Mouse (Mus musculus) lung, embryonic 15.5 days (tissue): ENCODE data around the gene Mllt3. TPM values are rescaled to one million over a fixed set of nuclear protein-coding genes. Genes with fewer than 3 reads are reported as not detected.
"Not testable (repeated sequence)": the region's sequence is repeated elsewhere in the genome, so short reads cannot be mapped to it uniquely, and the experiment has no call there.

Source experiments
- ATAC-seq: fragments of 200-750 bp; cut with Nextera tagmentation; 2 replicates; pipeline ENCODE4 v1.8.0; 2017; ENCODE audit warnings: moderate number of reproducible peaks, borderline replicate concordance; ENCODE audit not compliant: low FRiP score, low TSS enrichment; ENCODE audit errors: extremely low read depth
- H3K27ac ChIP-seq: fragments of 300-500 bp; sonication (generic); 2 replicates; pipeline ENCODE4 v1.5.1; 2015; ENCODE audit warnings: moderate library complexity, mild to moderate bottlenecking, inconsistent platforms
- H3K27me3 ChIP-seq: fragments of 300-500 bp; sonication (generic); 2 replicates; pipeline ENCODE4 v1.6.1; 2015; ENCODE audit warnings: inconsistent platforms
- H3K36me3 ChIP-seq: fragments of 300-500 bp; sonication (generic); 2 replicates; pipeline ENCODE4 v1.6.1; 2015; ENCODE audit warnings: inconsistent platforms
- H3K4me1 ChIP-seq: fragments of 300-500 bp; sonication (generic); 2 replicates; pipeline ENCODE4 v1.6.1; 2015; ENCODE audit warnings: inconsistent platforms
- H3K4me2 ChIP-seq: fragments of 300-500 bp; sonication (generic); 2 replicates; pipeline ENCODE4 v1.6.1; 2015; ENCODE audit warnings: inconsistent platforms, mild to moderate bottlenecking, moderate library complexity
- H3K4me3 ChIP-seq: fragments of 300-500 bp; sonication (generic); 2 replicates; pipeline ENCODE4 v1.5.1; 2015; ENCODE audit warnings: mild to moderate bottlenecking, inconsistent platforms
- H3K9ac ChIP-seq: fragments of 300-500 bp; sonication (generic); 2 replicates; pipeline ENCODE4 v1.6.1; 2015; ENCODE audit warnings: inconsistent platforms
- H3K9me3 ChIP-seq: fragments of 300-500 bp; sonication (generic); 2 replicates; pipeline ENCODE4 v1.6.1; 2016; ENCODE audit warnings: inconsistent platforms
- WGBS: fragments of 180-500 bp; shearing (Covaris S2); methylation state at CpG from one replicate; pipeline ENCODE4 v1.1.7; 2015; 5-methylcytosine and 5-hydroxymethylcytosine counted together
- polyA plus RNA-seq: library from polyadenylated mRNA; unstranded; fragments of >200 nt; fragmentation: Nextera tagmentation; extraction: Ambion mirVana; gene quantifications from 2 replicates; pipeline ENCODE4 v1.2.1, GENCODE M21; 2015

Mllt3 gene
- polyA plus RNA-seq, 1 experiment from 2014 or later: 45.6 TPM

DNA sequence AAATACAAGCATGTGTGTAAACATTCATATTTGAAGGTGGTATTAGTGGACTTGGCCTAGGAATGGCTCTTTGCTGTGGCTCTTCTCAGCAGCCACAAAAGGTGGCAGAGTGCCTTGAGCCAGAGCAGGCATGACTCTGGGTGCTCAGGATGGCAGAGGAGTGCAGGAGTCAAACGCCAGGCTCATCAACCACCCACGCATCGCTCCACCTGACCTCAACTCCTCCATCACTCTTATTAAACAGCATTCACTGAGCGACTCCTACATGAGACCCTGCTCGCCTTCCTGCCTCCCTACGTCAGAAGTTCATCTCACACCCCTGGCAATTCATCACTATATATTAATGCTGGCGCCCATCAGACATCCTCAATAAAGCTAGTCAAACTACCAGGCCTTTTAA, 67.3 kb downstream of the Mllt3 start:
- 72% methylated on average over 7 of the region's 7 CpGs for WGBS
- H3K27ac ChIP-seq: no peak overlapping the region
- ATAC-seq: no peak
- no peak overlapping the region for H3K4me2 ChIP-seq
- no peak overlapping the region for H3K4me3 ChIP-seq
- no peak overlapping the region for H3K9ac ChIP-seq
- no peaks in the 10 kb centered on the region for H3K9me3 ChIP-seq
- H3K27me3 ChIP-seq: no peaks in the 10 kb centered on the region
- no peaks in the 10 kb centered on the region for H3K36me3 ChIP-seq
- H3K4me1 ChIP-seq: peaks cover 5% of the 10 kb centered on the region; the same call in 1 of the 2 replicates

DNA sequence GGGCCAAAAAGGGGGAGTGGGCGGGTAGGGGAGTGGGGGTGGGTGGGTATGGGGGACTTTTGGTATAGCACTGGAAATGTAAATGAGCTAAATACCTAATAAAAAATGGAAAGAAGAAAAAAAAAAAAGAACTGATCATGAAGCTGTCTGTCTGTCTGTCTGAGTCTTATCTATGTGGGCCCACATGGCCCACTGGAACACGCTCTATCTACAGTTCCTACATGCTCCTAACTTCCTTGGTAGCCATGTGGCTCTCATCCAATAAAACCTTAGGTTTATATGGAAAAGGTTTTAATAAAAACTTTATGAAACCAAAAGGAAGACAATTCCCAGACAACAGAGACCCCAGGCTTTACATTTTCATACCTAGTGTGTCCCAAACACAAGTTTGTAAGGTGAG, 68.3 kb downstream of the Mllt3 start:
- ATAC-seq, H3K4me2 ChIP-seq, H3K27ac ChIP-seq, H3K4me3 ChIP-seq, H3K9ac ChIP-seq, H3K36me3 ChIP-seq, H3K27me3 ChIP-seq, H3K9me3 ChIP-seq, H3K4me1 ChIP-seq: not testable (repeated sequence)
- 94% methylated on average over 1 of the region's 2 CpGs for WGBS

GRCm38 (mm10) chr4:87963773-87964076, 69.4 kb downstream of the Mllt3 start:
- Histone ChIP-seq H3K4me1 (peaks cover 5% of the 10 kb centered on the region; the same call in 1 of the 2 replicates), H3K9ac (no peak overlapping the region), H3K9me3 (no peaks in the 10 kb centered on the region), H3K4me3 (no peak overlapping the region), H3K36me3 (no peaks in the 10 kb centered on the region), H3K4me2 (no peak overlapping the region), H3K27ac (no peak overlapping the region), H3K27me3 (no peaks in the 10 kb centered on the region)
- ATAC-seq: no peak
- WGBS: 74% methylated on average over 3 of the region's 3 CpGs

- no peak overlapping the region for H3K4me2 ChIP-seq
- H3K9me3 ChIP-seq: no peaks in the 10 kb centered on the region
- H3K27ac ChIP-seq: no peak overlapping the region
- no peak overlapping the region for H3K9ac ChIP-seq
- no peaks in the 10 kb centered on the region for H3K27me3 ChIP-seq
- 70% methylated on average over 13 of the region's 13 CpGs for WGBS
- H3K36me3 ChIP-seq: no peaks in the 10 kb centered on the region
- no peak overlapping the region for H3K4me3 ChIP-seq
- peaks cover 2% of the 10 kb centered on the region; the same call in 1 of the 2 replicates for H3K4me1 ChIP-seq
- no peak for ATAC-seq
Observed at GRCm38 (mm10) chr4:87963055-87963772, 70.0 kb downstream of the Mllt3 start.

GRCm38 (mm10) chr4:87961872-87962271, 71.3 kb downstream of the Mllt3 start:
- H3K27me3 ChIP-seq: no peaks in the 10 kb centered on the region
- no peak overlapping the region for H3K4me2 ChIP-seq
- 67% methylated on average over 6 of the region's 6 CpGs for WGBS
- no peaks in the 10 kb centered on the region for H3K36me3 ChIP-seq
- H3K27ac ChIP-seq: no peak overlapping the region
- H3K4me1 ChIP-seq: peaks cover 5% of the 10 kb centered on the region
- H3K9ac ChIP-seq: no peak overlapping the region
- no peak for ATAC-seq
- no peaks in the 10 kb centered on the region for H3K9me3 ChIP-seq
- H3K4me3 ChIP-seq: no peak overlapping the region

DNA sequence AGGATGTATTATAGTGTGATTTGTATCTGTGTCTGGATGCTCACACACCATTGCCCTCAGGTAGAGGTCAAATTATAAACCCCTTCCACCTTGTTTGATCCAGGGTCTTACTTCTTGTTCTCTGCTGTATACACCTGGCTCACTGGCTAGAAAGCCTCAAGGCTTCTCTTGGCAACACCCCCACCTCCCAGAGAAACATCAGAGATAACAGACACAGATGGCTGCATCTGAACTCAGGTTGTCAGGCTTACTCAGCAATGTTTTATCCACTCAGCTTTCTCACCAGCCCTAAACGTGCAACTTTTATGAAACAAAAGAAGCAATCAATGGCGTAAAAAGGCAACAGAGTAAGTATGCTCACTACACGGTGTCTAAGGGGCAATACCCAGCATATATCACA, 75.3 kb downstream of the Mllt3 start:
- 71% methylated on average over 3 of the region's 3 CpGs for whole genome bisulfite sequencing
- H3K4me3 ChIP-seq: no peak overlapping the region
- no peak for ATAC-seq
- no peak overlapping the region for H3K4me2 ChIP-seq
- H3K4me1 ChIP-seq: peaks cover 9% of the 10 kb centered on the region
- no peaks in the 10 kb centered on the region for H3K9me3 ChIP-seq
- no peaks in the 10 kb centered on the region for H3K27me3 ChIP-seq
- H3K27ac ChIP-seq: no peak overlapping the region
- no peaks in the 10 kb centered on the region for H3K36me3 ChIP-seq
- H3K9ac ChIP-seq: no peak overlapping the region

- ATAC-seq: no peak
- whole genome bisulfite sequencing: 74% methylated on average over 3 of the region's 3 CpGs
Observed at GRCm38 (mm10) chr4:87957198-87957597, 76.0 kb downstream of the Mllt3 start.

GRCm38 (mm10) chr4:87955132-87955531, 78.0 kb downstream of the Mllt3 start:
- Histone ChIP-seq H3K9ac (no peak overlapping the region), H3K36me3 (no peaks in the 10 kb centered on the region), H3K4me3 (no peak overlapping the region), H3K9me3 (no peaks in the 10 kb centered on the region), H3K4me1 (peaks cover 9% of the 10 kb centered on the region), H3K4me2 (no peak overlapping the region), H3K27ac (peak overlapping the region; percentile 4; the same call in 1 of the 2 replicates), H3K27me3 (no peaks in the 10 kb centered on the region)
- WGBS: 65% methylated on average over 2 of the region's 2 CpGs
- ATAC-seq: peak; percentile 23; the same call in 1 of the 2 replicates

More at GRCm38 (mm10) chr4:87957198-87957597, 76.0 kb downstream of the Mllt3 start:
- no peak overlapping the region for H3K4me2 ChIP-seq
- H3K27me3 ChIP-seq: no peaks in the 10 kb centered on the region
- H3K27ac ChIP-seq: no peak overlapping the region
- H3K9ac ChIP-seq: no peak overlapping the region
- no peaks in the 10 kb centered on the region for H3K36me3 ChIP-seq
- H3K9me3 ChIP-seq: no peaks in the 10 kb centered on the region
- peaks cover 9% of the 10 kb centered on the region for H3K4me1 ChIP-seq
- no peak overlapping the region for H3K4me3 ChIP-seq

DNA sequence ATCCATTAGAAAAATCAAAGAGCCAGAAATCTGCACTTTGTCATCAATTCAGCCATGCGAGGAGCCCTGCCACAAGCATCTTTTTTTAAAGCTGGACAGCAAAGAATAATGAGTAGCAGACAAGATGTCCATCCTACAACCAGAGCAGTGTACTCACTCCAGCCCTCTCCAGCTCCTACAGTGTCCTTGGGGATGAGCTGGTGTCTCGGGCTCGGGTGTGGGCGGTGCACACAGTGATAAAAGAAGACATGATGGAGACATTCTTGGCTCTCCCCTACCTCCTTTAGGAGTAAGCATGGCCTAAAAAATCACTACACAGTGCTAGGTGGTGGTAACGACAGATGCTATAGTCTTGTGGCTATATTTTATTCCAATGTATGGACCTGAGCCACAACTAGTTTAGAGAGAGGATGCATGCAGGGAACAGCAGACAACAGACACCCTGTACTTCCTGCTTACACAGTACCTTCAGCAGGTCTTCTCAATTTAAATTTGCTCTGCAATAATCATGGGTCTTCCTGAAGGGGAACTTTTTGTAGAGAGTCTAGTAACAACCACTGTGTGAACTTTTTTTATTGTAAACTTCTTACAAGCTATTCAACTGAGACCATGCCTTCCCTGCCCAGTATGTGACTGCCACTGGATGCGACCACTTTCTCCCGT, 78.6 kb downstream of the Mllt3 start:
- H3K27me3 ChIP-seq: no peaks in the 10 kb centered on the region
- WGBS: 59% methylated on average over 7 of the region's 7 CpGs
- peak overlapping the region; percentile 4; the same call in 1 of the 2 replicates for H3K27ac ChIP-seq
- H3K9ac ChIP-seq: no peak overlapping the region
- H3K36me3 ChIP-seq: no peaks in the 10 kb centered on the region
- H3K9me3 ChIP-seq: no peaks in the 10 kb centered on the region
- no peak overlapping the region for H3K4me2 ChIP-seq
- no peak for ATAC-seq
- H3K4me3 ChIP-seq: no peak overlapping the region
- H3K4me1 ChIP-seq: peaks cover 9% of the 10 kb centered on the region

GRCm38 (mm10) chr4:87953736-87954135, 79.4 kb downstream of the Mllt3 start:
- H3K36me3 ChIP-seq: no peaks in the 10 kb centered on the region
- no peak for ATAC-seq
- peaks cover 9% of the 10 kb centered on the region for H3K4me1 ChIP-seq
- 53% methylated on average over 4 of the region's 4 CpGs for WGBS
- no peak overlapping the region for H3K4me3 ChIP-seq
- no peaks in the 10 kb centered on the region for H3K27me3 ChIP-seq
- no peak overlapping the region for H3K4me2 ChIP-seq
- no peak overlapping the region for H3K27ac ChIP-seq
- no peak overlapping the region for H3K9ac ChIP-seq
- H3K9me3 ChIP-seq: no peaks in the 10 kb centered on the region

DNA sequence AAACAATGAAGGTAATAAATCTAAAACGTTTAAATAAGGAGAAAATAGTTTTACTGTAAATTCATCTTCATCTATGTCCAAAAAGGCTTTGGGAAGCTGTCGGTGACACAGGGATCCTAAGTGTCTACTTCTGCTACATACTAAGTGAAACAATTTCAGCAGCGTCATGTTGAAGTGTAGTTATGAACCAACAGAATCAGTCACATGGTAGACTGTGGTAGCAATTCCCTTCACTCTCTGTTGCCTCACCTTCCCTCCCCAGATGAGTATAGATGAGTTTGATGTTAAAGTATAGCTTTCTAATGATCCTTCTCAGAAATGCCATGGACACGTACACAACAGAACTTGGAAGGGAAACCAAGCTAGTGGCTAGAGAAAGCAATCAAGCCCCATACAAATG, 79.9 kb downstream of the Mllt3 start:
- Histone ChIP-seq H3K27ac (no peak overlapping the region), H3K4me3 (no peak overlapping the region), H3K36me3 (no peaks in the 10 kb centered on the region), H3K9me3 (no peaks in the 10 kb centered on the region), H3K9ac (no peak overlapping the region), H3K27me3 (no peaks in the 10 kb centered on the region), H3K4me1 (peaks cover 9% of the 10 kb centered on the region), H3K4me2 (no peak overlapping the region)
- 70% methylated on average over 4 of the region's 4 CpGs for WGBS
- ATAC-seq: no peak

DNA sequence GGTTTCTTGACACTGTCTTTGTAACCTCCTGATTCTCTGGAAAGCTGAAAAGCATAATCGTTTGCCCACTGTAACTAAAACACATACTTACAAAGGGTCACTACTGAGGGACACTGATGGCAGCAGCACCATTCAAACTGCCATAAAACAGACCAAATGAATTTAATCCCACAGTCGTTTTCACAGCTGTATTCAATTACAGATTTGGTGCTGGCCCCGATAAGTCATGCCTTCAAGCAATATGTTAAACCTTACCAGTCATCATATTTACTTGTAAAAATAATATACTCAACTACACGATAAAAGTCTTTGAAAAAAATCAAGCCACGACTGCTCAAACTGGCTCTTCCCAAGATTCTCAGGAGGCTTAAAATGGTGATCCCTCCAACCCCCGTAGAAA, 83.7 kb downstream of the Mllt3 start:
- no peak overlapping the region for H3K27ac ChIP-seq
- H3K4me2 ChIP-seq: no peak overlapping the region
- ATAC-seq: no peak
- H3K9ac ChIP-seq: no peak overlapping the region
- no peak overlapping the region for H3K4me3 ChIP-seq
- H3K9me3 ChIP-seq: no peaks in the 10 kb centered on the region
- 59% methylated on average over 6 of the region's 6 CpGs for WGBS
- H3K36me3 ChIP-seq: no peaks in the 10 kb centered on the region
- no peaks in the 10 kb centered on the region for H3K27me3 ChIP-seq
- peaks cover 4% of the 10 kb centered on the region; the same call in 1 of the 2 replicates for H3K4me1 ChIP-seq
